Mouse (Mus musculus) embryonic fibroblast, embryonic 13.5 days (primary cell): ENCODE measurements around the gene Ankzf1.

Experiments
- CTCF ChIP-seq: IDR thresholded peaks from 2 replicates; pipeline ENCODE4 v1.5.1; 2011; ENCODE audit warnings: mild to moderate bottlenecking, control low read depth, low read length, moderate library complexity, borderline replicate concordance; ENCODE audit not compliant: insufficient read depth
- POLR2A ChIP-seq: IDR thresholded peaks from 2 replicates; pipeline ENCODE4 v1.6.1; 2011; ENCODE audit warnings: low read depth, mild to moderate bottlenecking, control low read depth, low read length, moderate library complexity

DNA sequence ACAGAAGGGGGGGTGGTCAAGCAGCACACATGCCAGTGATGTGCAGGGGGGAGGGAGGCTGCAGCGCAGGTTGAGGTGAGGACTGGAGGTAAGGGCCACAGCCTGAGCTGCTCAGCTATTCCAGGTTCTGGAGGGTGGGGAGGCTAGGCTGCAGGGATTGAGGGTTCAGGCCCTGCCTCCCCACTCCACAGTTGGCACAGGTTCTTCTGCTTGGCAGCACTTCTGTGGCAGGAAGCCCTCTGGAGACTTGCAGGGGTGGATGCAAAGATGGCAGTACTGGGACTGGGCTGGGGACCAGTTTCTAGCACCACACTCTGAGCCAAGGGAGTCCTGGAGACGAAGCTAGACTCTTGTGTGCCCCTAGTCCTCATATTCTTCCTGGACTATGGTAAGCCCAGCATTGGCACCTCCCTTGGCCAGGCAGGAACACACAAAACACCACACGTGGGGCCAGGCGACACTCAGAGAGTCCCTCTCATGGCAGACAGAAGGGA is 10.5 kb upstream of the Ankzf1 start:
- TF ChIP-seq CTCF (no peak), POLR2A (no peak)
